Mouse (Mus musculus): ENCODE measurements around the gene Xbp1. TPM values are rescaled to one million over a fixed set of nuclear protein-coding genes. Genes with fewer than 3 reads are reported as not detected.

Gene Xbp1
- polyA plus RNA-seq, 1 experiment from 2014 or later, result 130 TPM

GRCm38 (mm10) chr11:5565596-5565995 is 45.1 kb downstream of the Xbp1 start:
- H3K4me1 ChIP-seq (ENCODE audit: control insufficient read depth, insufficient read depth, low read length), result peaks cover 4% of the 10 kb centered on the region; the same call in 1 of the 2 replicates
- 75% methylated on average over 3 of the region's 3 CpGs for WGBS
- H3K4me2 ChIP-seq (ENCODE audit: low read length), result no peak overlapping the region
- no peaks in the 10 kb centered on the region for H3K36me3 ChIP-seq (ENCODE audit: control insufficient read depth, insufficient read depth, low read length)
- ATAC-seq (ENCODE audit: low FRiP score, low TSS enrichment) (no peak), DNase-seq (no peak)
- H3K4me3 ChIP-seq (replicated peaks; ENCODE audit: low read depth, low read length), result no peak overlapping the region
- H3K27ac ChIP-seq (replicated peaks; ENCODE audit: low read depth, low read length), result no peak overlapping the region
- no peaks in the 10 kb centered on the region for H3K9me3 ChIP-seq (ENCODE audit: control insufficient read depth, low read length)
- no peaks in the 10 kb centered on the region for H3K27me3 ChIP-seq (ENCODE audit: control insufficient read depth, insufficient read depth, low read length)
- H3K9ac ChIP-seq (replicated peaks; ENCODE audit: low read length), result no peak overlapping the region

- Histone ChIP-seq H3K27ac (replicated peaks; ENCODE audit: low read depth, low read length) (no peak overlapping the region), H3K36me3 (ENCODE audit: control insufficient read depth, insufficient read depth, low read length) (no peaks in the 10 kb centered on the region), H3K4me1 (ENCODE audit: control insufficient read depth, insufficient read depth, low read length) (peaks cover 4% of the 10 kb centered on the region; the same call in 1 of the 2 replicates), H3K4me3 (replicated peaks; ENCODE audit: low read depth, low read length) (no peak overlapping the region), H3K9ac (replicated peaks; ENCODE audit: low read length) (no peak overlapping the region), H3K9me3 (ENCODE audit: control insufficient read depth, low read length) (no peaks in the 10 kb centered on the region), H3K4me2 (ENCODE audit: low read length) (no peak overlapping the region), H3K27me3 (ENCODE audit: control insufficient read depth, insufficient read depth, low read length) (no peaks in the 10 kb centered on the region)
- 80% methylated on average over 2 of the region's 2 CpGs for WGBS
- no peak for ATAC-seq (ENCODE audit: low FRiP score, low TSS enrichment)
- no peak for DNase-seq
These were observed 46.0 kb downstream of the Xbp1 start for GRCm38 (mm10) chr11:5566506-5566905.

DNA sequence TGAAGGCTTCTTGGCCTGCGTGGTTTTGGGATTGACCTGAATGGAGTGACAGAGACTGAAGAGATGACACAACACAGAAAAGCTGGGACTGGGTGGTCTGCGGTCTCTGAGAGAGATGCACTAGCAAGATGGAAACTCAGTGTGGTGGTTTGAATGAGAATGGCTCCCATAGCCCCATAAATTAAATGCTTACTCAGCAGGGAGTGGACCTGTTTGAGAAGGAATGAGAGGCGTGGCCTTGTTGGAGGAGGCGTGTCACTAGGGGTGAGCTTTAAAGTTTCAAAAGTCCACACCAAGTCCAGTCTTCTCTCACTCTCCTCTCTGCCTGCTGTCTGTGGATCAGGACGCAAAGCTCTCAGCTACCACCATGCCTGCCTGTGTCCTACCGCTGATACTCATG is 47.2 kb downstream of the Xbp1 start:
- ATAC-seq (ENCODE audit: low FRiP score, low TSS enrichment) (no peak), DNase-seq (no peak)
- Histone ChIP-seq H3K4me3 (replicated peaks; ENCODE audit: low read depth, low read length) (no peak overlapping the region), H3K27me3 (ENCODE audit: control insufficient read depth, insufficient read depth, low read length) (no peaks in the 10 kb centered on the region), H3K4me2 (ENCODE audit: low read length) (no peak overlapping the region), H3K9me3 (ENCODE audit: control insufficient read depth, low read length) (no peaks in the 10 kb centered on the region), H3K4me1 (ENCODE audit: control insufficient read depth, insufficient read depth, low read length) (peaks cover 4% of the 10 kb centered on the region; the same call in 1 of the 2 replicates), H3K9ac (replicated peaks; ENCODE audit: low read length) (no peak overlapping the region), H3K36me3 (ENCODE audit: control insufficient read depth, insufficient read depth, low read length) (no peaks in the 10 kb centered on the region), H3K27ac (replicated peaks; ENCODE audit: low read depth, low read length) (no peak overlapping the region)
- 96% methylated on average over 6 of the region's 6 CpGs for WGBS

DNA sequence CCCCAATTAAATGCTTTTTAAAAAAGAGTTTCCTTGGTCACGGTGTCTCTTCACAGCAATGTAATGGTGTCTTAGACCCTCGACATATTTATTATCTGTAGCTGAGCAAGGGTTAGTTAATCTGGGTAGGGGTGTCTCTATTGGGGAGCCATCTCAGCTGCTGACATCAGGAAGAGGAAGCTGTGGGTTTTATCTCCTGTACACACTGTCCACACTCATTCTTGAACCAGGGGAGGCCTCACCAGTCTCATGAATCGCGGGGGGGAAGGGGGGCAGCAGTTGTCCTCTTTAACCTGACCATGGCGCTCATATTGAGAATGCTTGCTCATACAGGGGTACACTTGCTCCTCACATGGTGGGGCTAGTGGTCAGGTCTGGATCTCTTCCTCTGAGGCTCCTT is 47.6 kb downstream of the Xbp1 start:
- no peaks in the 10 kb centered on the region for H3K9me3 ChIP-seq (ENCODE audit: control insufficient read depth, low read length)
- WGBS, result 92% methylated on average over 5 of the region's 5 CpGs
- no peak overlapping the region for H3K4me3 ChIP-seq (replicated peaks; ENCODE audit: low read depth, low read length)
- H3K4me2 ChIP-seq (ENCODE audit: low read length), result no peak overlapping the region
- no peak overlapping the region for H3K9ac ChIP-seq (replicated peaks; ENCODE audit: low read length)
- H3K4me1 ChIP-seq (ENCODE audit: control insufficient read depth, insufficient read depth, low read length), result peaks cover under 1% of the 10 kb centered on the region; the same call in 1 of the 2 replicates
- H3K36me3 ChIP-seq (ENCODE audit: control insufficient read depth, insufficient read depth, low read length), result no peaks in the 10 kb centered on the region
- H3K27me3 ChIP-seq (ENCODE audit: control insufficient read depth, insufficient read depth, low read length), result no peaks in the 10 kb centered on the region
- DNase-seq (no peak), ATAC-seq (ENCODE audit: low FRiP score, low TSS enrichment) (no peak)
- no peak overlapping the region for H3K27ac ChIP-seq (replicated peaks; ENCODE audit: low read depth, low read length)

GRCm38 (mm10) chr11:5569474-5569873 is 49.0 kb downstream of the Xbp1 start, which contains the start of gene Ankrd36:
TSS of gene Ankrd36 (plus strand) at chr11:5569684.
- no peaks in the 10 kb centered on the region for H3K4me1 ChIP-seq (ENCODE audit: control insufficient read depth, insufficient read depth, low read length)
- no peak within 1 kb of the TSS for H3K27ac ChIP-seq (replicated peaks; ENCODE audit: low read depth, low read length)
- H3K27me3 ChIP-seq (ENCODE audit: control insufficient read depth, insufficient read depth, low read length), result no peaks in the 10 kb centered on the region
- no peaks in the 10 kb centered on the region for H3K9me3 ChIP-seq (ENCODE audit: control insufficient read depth, low read length)
- H3K9ac ChIP-seq (replicated peaks; ENCODE audit: low read length), result no peak within 1 kb of the TSS
- H3K4me3 ChIP-seq (replicated peaks; ENCODE audit: low read depth, low read length), result no peak within 1 kb of the TSS
- 74% methylated on average over 12 of the region's 12 CpGs for WGBS
- peak; percentile 4 for DNase-seq
- H3K4me2 ChIP-seq (ENCODE audit: low read length), result no peak within 1 kb of the TSS
- ATAC-seq (ENCODE audit: low FRiP score, low TSS enrichment), result no peak
- H3K36me3 ChIP-seq (ENCODE audit: control insufficient read depth, insufficient read depth, low read length), result no peaks in the 10 kb centered on the region

GRCm38 (mm10) chr11:5571856-5572255 is 51.4 kb downstream of the Xbp1 start:
- H3K4me3 ChIP-seq (replicated peaks; ENCODE audit: low read depth, low read length), result no peak overlapping the region
- no peak overlapping the region for H3K4me2 ChIP-seq (ENCODE audit: low read length)
- H3K27ac ChIP-seq (replicated peaks; ENCODE audit: low read depth, low read length), result no peak overlapping the region
- H3K9me3 ChIP-seq (ENCODE audit: control insufficient read depth, low read length), result no peaks in the 10 kb centered on the region
- WGBS, result 94% methylated on average over 4 of the region's 4 CpGs
- H3K4me1 ChIP-seq (ENCODE audit: control insufficient read depth, insufficient read depth, low read length), result no peaks in the 10 kb centered on the region
- ATAC-seq (ENCODE audit: low FRiP score, low TSS enrichment), result no peak
- H3K9ac ChIP-seq (replicated peaks; ENCODE audit: low read length), result no peak overlapping the region
- no peaks in the 10 kb centered on the region for H3K27me3 ChIP-seq (ENCODE audit: control insufficient read depth, insufficient read depth, low read length)
- H3K36me3 ChIP-seq (ENCODE audit: control insufficient read depth, insufficient read depth, low read length), result no peaks in the 10 kb centered on the region
- DNase-seq, result no peak

- Histone ChIP-seq H3K4me3 (replicated peaks; ENCODE audit: low read depth, low read length) (no peak overlapping the region), H3K27me3 (ENCODE audit: control insufficient read depth, insufficient read depth, low read length) (no peaks in the 10 kb centered on the region)
These were observed 53.4 kb downstream of the Xbp1 start for GRCm38 (mm10) chr11:5573821-5574220.

GRCm38 (mm10) chr11:5575046-5575445 is 54.6 kb downstream of the Xbp1 start:
- H3K36me3 ChIP-seq (ENCODE audit: control insufficient read depth, insufficient read depth, low read length), result no peaks in the 10 kb centered on the region
- H3K9ac ChIP-seq (replicated peaks; ENCODE audit: low read length), result no peak overlapping the region
- ATAC-seq (ENCODE audit: low FRiP score, low TSS enrichment), result no peak
- WGBS, result 79% methylated on average over 6 of the region's 6 CpGs
- H3K9me3 ChIP-seq (ENCODE audit: control insufficient read depth, low read length), result no peaks in the 10 kb centered on the region
- no peaks in the 10 kb centered on the region for H3K4me1 ChIP-seq (ENCODE audit: control insufficient read depth, insufficient read depth, low read length)
- no peak overlapping the region for H3K4me3 ChIP-seq (replicated peaks; ENCODE audit: low read depth, low read length)
- H3K27ac ChIP-seq (replicated peaks; ENCODE audit: low read depth, low read length), result no peak overlapping the region
- DNase-seq, result no peak
- H3K4me2 ChIP-seq (ENCODE audit: low read length), result no peak overlapping the region
- H3K27me3 ChIP-seq (ENCODE audit: control insufficient read depth, insufficient read depth, low read length), result no peaks in the 10 kb centered on the region

More at GRCm38 (mm10) chr11:5573821-5574220, 53.4 kb downstream of the Xbp1 start:
- H3K4me1 ChIP-seq (ENCODE audit: control insufficient read depth, insufficient read depth, low read length), result no peaks in the 10 kb centered on the region
- H3K9ac ChIP-seq (replicated peaks; ENCODE audit: low read length), result no peak overlapping the region
- no peaks in the 10 kb centered on the region for H3K9me3 ChIP-seq (ENCODE audit: control insufficient read depth, low read length)
- H3K4me2 ChIP-seq (ENCODE audit: low read length), result no peak overlapping the region
- DNase-seq, result no peak
- ATAC-seq (ENCODE audit: low FRiP score, low TSS enrichment), result no peak
- no peaks in the 10 kb centered on the region for H3K36me3 ChIP-seq (ENCODE audit: control insufficient read depth, insufficient read depth, low read length)
- no peak overlapping the region for H3K27ac ChIP-seq (replicated peaks; ENCODE audit: low read depth, low read length)
- 92% methylated on average over 2 of the region's 2 CpGs for whole genome bisulfite sequencing

All from midbrain, embryonic 14.5 days (tissue).